Comparison of ENCODE assay signal across 14 mouse cellular contexts in genomic region chr9:7870556-7871315, GRCm38 (mm10). TPM values are rescaled to one million over a fixed set of nuclear protein-coding genes. Genes with fewer than 3 reads are reported as not detected.
A peak's percentile ranks its signal among the peaks of the same experiment; 100 is the strongest.
DNase-seq lines count a peak whose midpoint lies in the region; ATAC-seq and TF ChIP-seq lines count a peak whose summit lies in the region.
"Had no signal": no experiment of that assay in that cellular context is flagged by ENCODE, and none has a peak within 500 bp of the region (broad histone marks: within the 10 kb centered on the region; RNA-seq: fewer than 3 reads in every experiment).

No protein-coding gene starts in this region.

- TF ChIP-seq POLR2A in liver, adult 2 months (IDR thresholded peaks at IDR 0.05; ENCODE audit: extremely low read depth, insufficient read depth, low read length), result no peak
- TF ChIP-seq POLR2A in small intestine, adult 2 months (IDR thresholded peaks at IDR 0.05; ENCODE audit: low read depth, low read length), result no peak

- H3K27ac ChIP-seq in liver, adult 2 months (replicated peaks; ENCODE audit: insufficient read depth, low read depth, low read length), result peak overlapping the region; percentile 94
- peak overlapping the region; percentile 85 for H3K27ac ChIP-seq in liver, postnatal 0 days (ENCODE audit: low read depth)
- H3K27ac ChIP-seq in small intestine, adult 2 months (ENCODE audit: insufficient read depth, low read depth, low read length), result peak overlapping the region; percentile 94
- H3K27ac ChIP-seq: forebrain, embryonic 15.5 days; heart, embryonic 13.5 days had no signal

- H3K4me2 ChIP-seq in liver, postnatal 0 days (ENCODE audit: low read depth, low read length), result peak overlapping the region; percentile 74
- H3K4me2 ChIP-seq: forebrain, embryonic 15.5 days had no signal

- TF ChIP-seq EP300 in liver, postnatal 0 days (IDR thresholded peaks at IDR 0.05; ENCODE audit: low read depth), result no peak

- H3K79me2 ChIP-seq in liver, adult 2 months (ENCODE audit: control insufficient read depth, insufficient read depth, low read length), result peaks cover 15% of the 10 kb centered on the region; the same call in 1 of the 2 replicates

- H3K27me3 ChIP-seq in liver, adult 2 months (ENCODE audit: control insufficient read depth, insufficient read depth, low read length), result no peaks in the 10 kb centered on the region
- no peaks in the 10 kb centered on the region for H3K27me3 ChIP-seq in liver, postnatal 0 days (ENCODE audit: insufficient read depth, low read length)
- H3K27me3 ChIP-seq in small intestine, adult 2 months (ENCODE audit: control insufficient read depth, insufficient read depth, low read length), result no peaks in the 10 kb centered on the region
- H3K27me3 ChIP-seq: forebrain, embryonic 15.5 days; heart, embryonic 13.5 days had no signal

- H3K9ac ChIP-seq in liver, adult 2 months (ENCODE audit: low read depth, low read length), result no peak overlapping the region
- peak overlapping the region; percentile 73; the same call in 1 of the 2 replicates for H3K9ac ChIP-seq in liver, postnatal 0 days (replicated peaks)
- H3K9ac ChIP-seq: forebrain, embryonic 15.5 days; heart, embryonic 13.5 days had no signal

- peaks cover 5% of the 10 kb centered on the region; the same call in 1 of the 2 replicates for H3K36me3 ChIP-seq in liver, adult 2 months (ENCODE audit: control insufficient read depth, insufficient read depth, low read length)
- H3K36me3 ChIP-seq in liver, postnatal 0 days (replicated peaks; ENCODE audit: insufficient read depth, low read length), result peaks cover 14% of the 10 kb centered on the region
- H3K36me3 ChIP-seq in small intestine, adult 2 months (ENCODE audit: control insufficient read depth, insufficient read depth, low read length), result peaks cover 16% of the 10 kb centered on the region
- H3K36me3 ChIP-seq: forebrain, embryonic 15.5 days had no signal

- peak; percentile 33 for DNase-seq in liver, adult 2 months (ENCODE audit: extremely low read depth, low read depth, low spot score)
- DNase-seq in liver, result no peak
- peak; percentile 19 for DNase-seq in adipocyte (ENCODE audit: low spot score)
- DNase-seq in liver, postnatal 0 days, result no peak
- DNase-seq in gastrocnemius, postnatal 25 days, result no peak
- no peak for DNase-seq in right cerebral cortex, adult 2 months (ENCODE audit: low spot score in 2 of 2)
- DNase-seq: adrenal gland, adult 2 months; cerebellum, adult 8-10 months; kidney, adult 8-10 months; thymus, adult 18-20 months had no signal

- H3K4me3 ChIP-seq in liver, adult 2 months (ENCODE audit: insufficient read depth, low read depth, low read length), result no peak overlapping the region
- 0 out of 2 replicates have a peak overlapping the region, but pooled peaks have one; percentile 60 for H3K4me3 ChIP-seq in liver, postnatal 0 days (ENCODE audit: low read depth, low read length)
- peak overlapping the region; percentile 79 for H3K4me3 ChIP-seq in small intestine, adult 2 months (ENCODE audit: low read depth, low read length)
- H3K4me3 ChIP-seq: forebrain, embryonic 15.5 days; heart, embryonic 13.5 days had no signal

- H3K4me1 ChIP-seq in liver, adult 2 months (ENCODE audit: control insufficient read depth, insufficient read depth, low read length), result peaks cover 22% of the 10 kb centered on the region
- H3K4me1 ChIP-seq in liver, postnatal 0 days (ENCODE audit: insufficient read depth), result peaks cover 17% of the 10 kb centered on the region
- H3K4me1 ChIP-seq in small intestine, adult 2 months (ENCODE audit: control insufficient read depth, insufficient read depth, insufficient read length, low read length), result peaks cover 8% of the 10 kb centered on the region; the same call in 1 of the 2 replicates
- H3K4me1 ChIP-seq: heart, embryonic 13.5 days had no signal

- no peaks in the 10 kb centered on the region for H3K9me3 ChIP-seq in liver, postnatal 0 days (ENCODE audit: low read length)
- H3K9me3 ChIP-seq: forebrain, embryonic 15.5 days; G1E; heart, embryonic 13.5 days had no signal

- no peak for ATAC-seq in liver, postnatal 0 days
- ATAC-seq: forebrain, embryonic 15.5 days had no signal

- 65% methylated on average over 10 of the region's 10 CpGs for WGBS in liver, adult 2 months
- WGBS in liver, postnatal 0 days (ENCODE audit: insufficient replicate concordance), result 72% methylated on average over 10 of the region's 10 CpGs
- WGBS in small intestine, adult 2 months, result 51% methylated on average over 10 of the region's 10 CpGs

- TF ChIP-seq CTCF in liver, adult 2 months (IDR thresholded peaks at IDR 0.05; ENCODE audit: low read depth, low read length), result no peak
- no peak for TF ChIP-seq CTCF in liver, postnatal 0 days (IDR thresholded peaks at IDR 0.05; ENCODE audit: low read depth)
- TF ChIP-seq CTCF in small intestine, adult 2 months (IDR thresholded peaks at IDR 0.05; ENCODE audit: extremely low read depth, insufficient read length, insufficient replicate concordance, low read depth, low read length), result no peak

RNA-seq across cellular contexts. Expression of gene Birc3, which starts 2.2 kb away (rescaled TPM):
- 20.3 and 23.7 TPM in 2 replicates for total RNA-seq in liver, adult 2 months (2014; rRNA removed)
- 5.6 and 6.3 TPM in 2 replicates for polyA plus RNA-seq in liver, adult 2 months (2012; rRNA removed)
- 7.2 and 7.8 TPM in 2 replicates for polyA plus RNA-seq in liver, postnatal 0 days (2015; fragmentation: Nextera tagmentation; extraction: Ambion mirVana)
- polyA plus RNA-seq in small intestine, adult 2 months (2012; rRNA removed), result 6.1 and 13.7 TPM in 2 replicates
- 1 to 10 TPM; 6.5 to 6.6 TPM for total RNA-seq in gastrocnemius, postnatal 25 days (2021)

RNA-seq across cellular contexts. Expression of gene Birc2, which starts 33.9 kb away (rescaled TPM):
- 25.4 and 28.8 TPM in 2 replicates for total RNA-seq in liver, adult 2 months (2014; rRNA removed)
- polyA plus RNA-seq in liver, adult 2 months (2012; rRNA removed), result 9.7 and 10.8 TPM in 2 replicates
- 11.8 and 13.8 TPM in 2 replicates for polyA plus RNA-seq in liver, postnatal 0 days (2015; fragmentation: Nextera tagmentation; extraction: Ambion mirVana)
- 3.5 and 5.4 TPM in 2 replicates for polyA plus RNA-seq in small intestine, adult 2 months (2012; rRNA removed)
- 10 to 100 TPM; 15.6 to 18.4 TPM for total RNA-seq in gastrocnemius, postnatal 25 days (2021)

Comparison
In these comparisons a context has a peak if more than half of its experiments do, and no peak if none do; other contexts are left out.
1. DNase-seq: peak in liver, adult 2 months (single experiment) and adipocyte (single experiment); none in liver (single experiment), liver, postnatal 0 days (single experiment), gastrocnemius, postnatal 25 days (single experiment) and right cerebral cortex, adult 2 months (0 of 2).
2. Peak in every context shown above with its lines, with median percentiles within 50 percentile points of each other: H3K27ac ChIP-seq.